Mouse (Mus musculus) intestine, postnatal 0 days (tissue): ENCODE data around the gene Gna15. TPM values are rescaled to one million over a fixed set of nuclear protein-coding genes. Genes with fewer than 3 reads are reported as not detected.
A peak's percentile ranks its signal among the peaks of the same experiment; 100 is the strongest.

Experiments
- ATAC-seq: fragments of 200-750 bp; cut with Nextera tagmentation; 2 replicates; pipeline ENCODE4 v1.8.0; 2017; ENCODE audit warnings: mild to moderate bottlenecking, moderate TSS enrichment, moderate library complexity
- H3K27ac ChIP-seq: fragments of 300-500 bp; sonication (generic); 2 replicates; pipeline ENCODE4 v1.5.1; 2014; ENCODE audit warnings: mild to moderate bottlenecking, low read depth, low read length, moderate library complexity
- H3K27me3 ChIP-seq: fragments of 300-500 bp; sonication (generic); replicated peaks from 2 replicates; pipeline ENCODE4 v1.6.1; 2014; ENCODE audit warnings: low read length, mixed read lengths; ENCODE audit not compliant: control insufficient read depth, insufficient read depth
- H3K36me3 ChIP-seq: fragments of 300-500 bp; sonication (generic); 2 replicates; pipeline ENCODE4 v1.6.1; 2014; ENCODE audit warnings: mild to moderate bottlenecking, moderate library complexity; ENCODE audit not compliant: control insufficient read depth, insufficient read depth
- H3K4me1 ChIP-seq: fragments of 300-500 bp; sonication (generic); replicated peaks from 2 replicates; pipeline ENCODE4 v1.6.1; 2014; ENCODE audit warnings: antibody characterized with exemption, low read length, mixed read lengths; ENCODE audit not compliant: control insufficient read depth, insufficient read depth
- H3K4me2 ChIP-seq: fragments of 300-500 bp; sonication (generic); replicated peaks from 2 replicates; pipeline ENCODE4 v1.6.1; 2014; ENCODE audit warnings: low read depth, mild to moderate bottlenecking, moderate library complexity
- H3K4me3 ChIP-seq: fragments of 300-500 bp; sonication (generic); 2 replicates; pipeline ENCODE4 v1.5.1; 2014; ENCODE audit warnings: low read depth, low read length
- H3K9ac ChIP-seq: fragments of 300-500 bp; sonication (generic); 2 replicates; pipeline ENCODE4 v1.6.1; 2014; ENCODE audit warnings: mild to moderate bottlenecking, low read depth, low read length
- H3K9me3 ChIP-seq: fragments of 300-500 bp; sonication (generic); 2 replicates; pipeline ENCODE4 v1.6.1; 2016; ENCODE audit warnings: mixed run types; ENCODE audit not compliant: control insufficient read depth
- CTCF ChIP-seq: sonication (generic); IDR thresholded peaks from 2 replicates; pipeline ENCODE4 v1.5.1; 2016; ENCODE audit warnings: low read depth, mild to moderate bottlenecking, control low read depth, antibody characterized with exemption, moderate library complexity
- WGBS: fragments of 180-500 bp; shearing (Covaris S2); extraction: QIAGEN DNeasy Blood & Tissue Kit; methylation state at CpG from one replicate; pipeline ENCODE4 v1.1.7; 2014; 5-methylcytosine and 5-hydroxymethylcytosine counted together
- polyA plus RNA-seq: library from polyadenylated mRNA; unstranded; fragments of >200 nt; fragmentation: Nextera tagmentation; extraction: Ambion mirVana; gene quantifications from 2 replicates; pipeline ENCODE4 v1.2.1, GENCODE M21; 2015

The Gna15 gene
- polyA plus RNA-seq, 1 experiment from 2014 or later, result 0.64 TPM

GRCm38 (mm10) chr10:81542727-81543460 lies 18.9 kb upstream of the Gna15 start:
- peak overlapping the region; percentile 86 for H3K9ac ChIP-seq
- H3K4me2 ChIP-seq, result peak overlapping the region; percentile 75
- peak overlapping the region; percentile 84 for H3K27ac ChIP-seq
- 42% methylated on average over 7 of the region's 7 CpGs for WGBS
- H3K27me3 ChIP-seq, result no peaks in the 10 kb centered on the region
- no peak for TF ChIP-seq CTCF
- H3K4me1 ChIP-seq, result peaks cover 8% of the 10 kb centered on the region
- no peaks in the 10 kb centered on the region for H3K9me3 ChIP-seq
- H3K36me3 ChIP-seq, result 0 out of 2 replicates have a peak, but pooled peaks cover 3% of the 10 kb centered on the region
- no peak for ATAC-seq
- H3K4me3 ChIP-seq, result peak overlapping the region; percentile 80

- peak overlapping the region; percentile 84 for H3K27ac ChIP-seq
- H3K27me3 ChIP-seq, result no peaks in the 10 kb centered on the region
- H3K9ac ChIP-seq, result peak overlapping the region; percentile 86; the same call in 1 of the 2 replicates
- 37% methylated on average over 10 of the region's 10 CpGs for WGBS
- peaks cover 7% of the 10 kb centered on the region for H3K4me1 ChIP-seq
- H3K4me3 ChIP-seq, result peak overlapping the region; percentile 80
- no peaks in the 10 kb centered on the region for H3K9me3 ChIP-seq
- TF ChIP-seq CTCF, result no peak
- H3K36me3 ChIP-seq, result 0 out of 2 replicates have a peak, but pooled peaks cover 3% of the 10 kb centered on the region
- no peak for ATAC-seq
- H3K4me2 ChIP-seq, result peak overlapping the region; percentile 75
These were observed 17.8 kb upstream of the Gna15 start for GRCm38 (mm10) chr10:81541803-81542202.

DNA sequence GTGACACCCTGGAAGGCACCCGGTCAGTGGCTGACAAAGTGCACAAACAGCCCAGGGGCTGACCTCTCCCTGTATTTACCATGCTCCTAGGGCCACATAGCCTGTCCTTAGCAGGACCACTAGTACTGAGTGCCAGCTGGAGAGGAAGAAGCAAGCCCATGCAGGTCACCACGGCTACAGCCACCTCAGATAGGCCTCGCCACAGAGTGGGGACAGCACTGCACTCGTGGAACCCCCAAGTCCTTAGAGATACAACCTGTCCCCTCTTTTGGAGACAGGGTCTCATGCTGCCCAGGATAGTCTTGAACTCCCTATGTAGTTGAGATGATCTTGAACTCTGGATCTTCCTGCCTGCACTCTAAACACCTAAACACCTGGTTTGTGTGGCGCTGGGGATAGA lies 17.3 kb upstream of the Gna15 start:
- Histone ChIP-seq H3K4me3 (peak overlapping the region; percentile 80), H3K4me1 (peaks cover 5% of the 10 kb centered on the region), H3K4me2 (peak overlapping the region; percentile 75), H3K9me3 (no peaks in the 10 kb centered on the region), H3K27ac (peak overlapping the region; percentile 84), H3K27me3 (no peaks in the 10 kb centered on the region), H3K36me3 (0 out of 2 replicates have a peak, but pooled peaks cover 6% of the 10 kb centered on the region), H3K9ac (peak overlapping the region; percentile 86; the same call in 1 of the 2 replicates)
- no peak for ATAC-seq
- WGBS, result 49% methylated on average over 5 of the region's 5 CpGs
- TF ChIP-seq CTCF, result no peak

GRCm38 (mm10) chr10:81538321-81539048 lies 14.5 kb upstream of the Gna15 start:
- Histone ChIP-seq H3K27me3 (no peaks in the 10 kb centered on the region), H3K9ac (no peak overlapping the region), H3K4me3 (no peak overlapping the region), H3K9me3 (no peaks in the 10 kb centered on the region), H3K4me1 (peaks cover 5% of the 10 kb centered on the region), H3K36me3 (peaks cover 27% of the 10 kb centered on the region), H3K27ac (peak overlapping the region; percentile 70), H3K4me2 (no peak overlapping the region)
- TF ChIP-seq CTCF, result no peak
- peak; percentile 68 for ATAC-seq
- WGBS, result 55% methylated on average over 3 of the region's 3 CpGs

- Histone ChIP-seq H3K27ac (no peak overlapping the region), H3K36me3 (peaks cover 38% of the 10 kb centered on the region), H3K9me3 (no peaks in the 10 kb centered on the region), H3K4me1 (peaks cover 5% of the 10 kb centered on the region), H3K4me2 (no peak overlapping the region), H3K27me3 (no peaks in the 10 kb centered on the region), H3K9ac (no peak overlapping the region), H3K4me3 (no peak overlapping the region)
- WGBS, result 82% methylated on average over 2 of the region's 2 CpGs
- no peak for TF ChIP-seq CTCF
- no peak for ATAC-seq
These were observed 13.4 kb upstream of the Gna15 start for GRCm38 (mm10) chr10:81537429-81537828.

- H3K9ac ChIP-seq, result no peak overlapping the region
- H3K27me3 ChIP-seq, result no peaks in the 10 kb centered on the region
- peaks cover 45% of the 10 kb centered on the region for H3K36me3 ChIP-seq
- no peak for ATAC-seq
- TF ChIP-seq CTCF, result peak; percentile 70
- no peak overlapping the region for H3K27ac ChIP-seq
- H3K4me1 ChIP-seq, result peaks cover 5% of the 10 kb centered on the region; the same call in 1 of the 2 replicates
- no peaks in the 10 kb centered on the region for H3K9me3 ChIP-seq
- no peak overlapping the region for H3K4me2 ChIP-seq
- no peak overlapping the region for H3K4me3 ChIP-seq
- WGBS, result 68% methylated on average over 6 of the region's 6 CpGs
These were observed 12.7 kb upstream of the Gna15 start for GRCm38 (mm10) chr10:81536734-81537133.
